Mouse (Mus musculus) gastrocnemius, postnatal 14 days (tissue): ENCODE measurements at regions not wholly inside any gene's neighbourhood (a gene's known extent, or its start where the extent isn't known, plus 50 kb on each side); places are given as distances from the start of the nearest gene placed in this dataset.

Experiments used
- DNase-seq: peaks from one replicate; pipeline ENCODE4 v3.0.0; 2021; ENCODE audit warnings: mixed read lengths
- intact Hi-C: fragments of 180-260 bp; cut with DNase I; formaldehyde crosslinking; loops from one replicate; pipeline ENCODE4 v1.15.1; 2025; ENCODE audit warnings: low total_unique reads

GRCm38 (mm10) chr6:51641965-51642364 is 118.3 kb downstream of the Snx10 start:
- intact Hi-C loops: no loop called here
- DNase-seq: no peak

- intact Hi-C loops: no loop called here
- no peak for DNase-seq
Measured at GRCm38 (mm10) chr6:51648813-51649212, 125.1 kb downstream of the Snx10 start.

- intact Hi-C loops: no loop called here
- no peak for DNase-seq
Measured at GRCm38 (mm10) chr6:51653753-51654152, 130.1 kb downstream of the Snx10 start.

GRCm38 (mm10) chr6:51654991-51655390 is 131.3 kb downstream of the Snx10 start:
- no peak for DNase-seq
- intact Hi-C loops: no loop called here

- intact Hi-C loops: no loop called here
- no peak for DNase-seq
Measured at GRCm38 (mm10) chr6:51656078-51656477, 132.4 kb downstream of the Snx10 start.

GRCm38 (mm10) chr6:51656883-51657640 is 133.4 kb downstream of the Snx10 start:
- no peak for DNase-seq
- intact Hi-C loops: no loop called here

- DNase-seq: no peak
- intact Hi-C loops: no loop called here
Measured at GRCm38 (mm10) chr6:51658360-51658759, 134.7 kb downstream of the Snx10 start.

- intact Hi-C loops: no loop called here
- no peak for DNase-seq
Measured at GRCm38 (mm10) chr6:51663178-51663577, 139.5 kb downstream of the Snx10 start.

GRCm38 (mm10) chr6:51664049-51664448 is 140.3 kb downstream of the Snx10 start:
- intact Hi-C loops: no loop called here
- no peak for DNase-seq

GRCm38 (mm10) chr6:51667022-51667421 is 143.3 kb downstream of the Snx10 start:
- DNase-seq: no peak
- intact Hi-C loops: no loop called here

- no peak for DNase-seq
- intact Hi-C loops: no loop called here
Measured at GRCm38 (mm10) chr6:51675342-51675945, 151.7 kb downstream of the Snx10 start.

- intact Hi-C loops: no loop called here
- no peak for DNase-seq
Measured at GRCm38 (mm10) chr6:51677162-51677996, 153.7 kb downstream of the Snx10 start.

- intact Hi-C loops: no loop called here
- no peak for DNase-seq
Measured at GRCm38 (mm10) chr6:51678743-51679142, 155.0 kb downstream of the Snx10 start.

- intact Hi-C loops: no loop called here
- no peak for DNase-seq
Measured at GRCm38 (mm10) chr6:51680239-51680857, 156.6 kb downstream of the Snx10 start.

GRCm38 (mm10) chr6:51683131-51683530 is 159.4 kb downstream of the Snx10 start:
- intact Hi-C loops: no loop called here
- no peak for DNase-seq

GRCm38 (mm10) chr6:51685651-51686287 is 162.1 kb downstream of the Snx10 start:
- intact Hi-C loops: no loop called here
- no peak for DNase-seq

GRCm38 (mm10) chr6:51690795-51691563 is 167.3 kb downstream of the Snx10 start:
- intact Hi-C loops: no loop called here
- no peak for DNase-seq

- intact Hi-C loops: no loop called here
Measured at GRCm38 (mm10) chr6:51693984-51694383, 170.3 kb downstream of the Snx10 start.

GRCm38 (mm10) chr6:51696396-51696795 is 172.7 kb downstream of the Snx10 start:
- no peak for DNase-seq
- intact Hi-C loops: no loop called here

More at GRCm38 (mm10) chr6:51693984-51694383, 170.3 kb downstream of the Snx10 start:
- DNase-seq: no peak
